Mouse (Mus musculus): ENCODE results near the gene Tiam2. TPM values are rescaled to one million over a fixed set of nuclear protein-coding genes. Genes with fewer than 3 reads are reported as not detected.

Tiam2 gene
- total RNA-seq (2022) = 1 to 10 TPM; 2.0 to 4.9 (median 2.5) TPM

DNA sequence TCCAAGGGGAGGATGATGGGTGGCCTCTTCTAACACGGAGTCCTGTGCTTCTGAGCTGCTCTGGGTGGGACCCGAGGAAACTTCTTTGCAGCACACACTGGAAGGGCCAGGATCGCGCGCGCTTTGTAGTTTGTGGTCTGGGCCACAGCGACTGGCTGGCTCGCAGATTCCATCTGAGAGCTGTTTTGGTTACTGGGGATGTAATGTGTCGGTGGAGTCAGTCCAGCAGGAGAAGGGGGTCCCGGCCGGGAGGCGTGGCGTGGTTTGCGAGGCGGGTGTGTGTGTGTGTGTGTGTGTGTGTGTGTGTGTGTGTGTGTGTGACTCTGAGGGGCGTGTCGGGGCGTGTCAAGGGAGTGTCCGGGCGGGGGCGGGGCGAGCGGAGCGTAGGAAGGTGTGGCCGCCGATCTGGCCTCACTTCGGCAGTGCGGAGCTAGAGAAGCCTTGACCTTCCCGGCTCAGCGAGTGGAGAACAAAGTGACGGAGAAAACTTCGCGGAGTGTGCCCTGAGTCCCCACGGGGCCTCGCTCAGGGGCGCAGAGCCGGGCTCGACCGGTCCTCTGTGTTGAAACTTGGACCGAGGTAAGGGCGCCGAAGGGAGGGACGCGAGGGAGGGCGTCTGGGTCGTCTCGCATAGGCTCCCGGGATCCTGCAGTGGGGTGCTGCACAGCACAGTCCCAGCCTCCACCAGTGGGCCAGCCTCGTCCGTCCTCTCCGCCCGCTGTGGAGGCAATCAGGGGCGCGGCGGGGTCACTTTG lies at the start of gene Tiam2:
TSS of gene Tiam2 (plus strand) at position 426 of the 755 bp plus-strand sequence.
- DNase-seq (ENCODE audit: low spot score) = no peak

DNA sequence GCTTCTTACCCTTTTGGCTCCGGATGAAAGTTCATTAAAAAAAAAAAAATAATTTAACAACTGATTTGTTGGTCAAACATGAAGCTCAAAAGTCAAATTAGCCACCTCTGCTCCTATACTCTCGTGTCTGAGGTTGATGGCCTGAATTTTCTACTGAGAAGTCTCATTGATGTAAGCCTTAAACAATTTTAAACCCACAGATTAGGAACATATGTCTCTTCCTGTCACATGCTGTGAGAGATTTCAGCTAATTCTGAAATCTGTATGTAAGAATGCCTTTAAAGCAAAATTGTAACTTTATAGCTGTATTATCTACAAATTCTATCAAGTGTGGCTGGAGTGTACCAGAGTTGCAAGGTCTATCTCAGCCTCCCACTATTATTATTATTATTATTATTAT lies 46.1 kb upstream of the Tiam2 start:
- DNase-seq (ENCODE audit: low spot score) = no peak

DNA sequence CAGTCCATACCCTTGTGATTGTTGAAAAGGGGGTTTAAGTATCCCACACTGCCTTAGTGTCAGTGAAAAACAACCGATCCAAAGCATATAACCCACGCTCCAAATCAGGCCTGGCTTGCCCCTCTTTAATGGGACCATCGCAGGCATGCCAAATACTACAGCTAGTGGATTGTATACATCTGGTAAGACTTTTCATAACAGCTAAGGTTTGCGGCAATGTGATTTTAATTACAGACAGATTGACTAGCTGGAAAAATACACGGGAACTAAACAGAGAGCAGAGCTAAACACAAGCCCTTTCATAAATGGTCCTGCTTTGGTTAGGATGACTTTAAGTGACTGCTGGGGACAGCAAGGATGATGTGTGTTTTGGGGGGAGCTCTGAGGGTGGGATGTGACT lies 44.4 kb upstream of the Tiam2 start:
- no peak for DNase-seq (ENCODE audit: low spot score)

DNA sequence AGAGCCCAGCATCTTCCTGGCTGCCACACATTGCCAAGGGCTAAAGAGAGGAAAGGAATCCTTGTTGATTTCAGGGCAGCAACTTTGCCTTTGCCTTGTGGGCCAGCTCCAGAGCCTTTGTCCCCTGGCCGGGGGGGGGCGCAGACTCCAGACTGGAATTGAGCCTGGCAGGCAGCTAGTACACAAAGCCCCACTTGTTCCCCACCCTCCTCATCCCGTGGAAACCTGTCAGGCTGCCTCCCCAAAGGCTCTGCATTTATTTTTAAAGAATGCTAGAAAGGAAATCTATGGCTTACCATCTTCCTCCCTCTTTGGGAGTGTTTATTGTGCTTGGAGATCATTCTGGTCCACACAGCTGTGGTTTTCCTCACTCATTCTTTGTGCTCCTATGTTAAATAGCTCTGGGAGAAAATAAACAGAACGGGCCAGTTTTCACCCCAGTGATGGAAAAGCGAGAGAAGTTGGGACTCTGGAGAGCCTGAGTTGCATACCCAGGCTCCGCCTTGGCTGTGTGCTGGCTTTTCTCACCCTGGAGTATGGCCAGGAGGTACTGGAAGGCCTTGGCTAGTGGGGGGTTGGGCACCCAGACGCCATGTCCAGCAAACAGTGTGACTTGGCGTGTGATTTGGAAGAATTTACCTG lies 41.2 kb upstream of the Tiam2 start:
- DNase-seq (ENCODE audit: low spot score) = no peak

DNA sequence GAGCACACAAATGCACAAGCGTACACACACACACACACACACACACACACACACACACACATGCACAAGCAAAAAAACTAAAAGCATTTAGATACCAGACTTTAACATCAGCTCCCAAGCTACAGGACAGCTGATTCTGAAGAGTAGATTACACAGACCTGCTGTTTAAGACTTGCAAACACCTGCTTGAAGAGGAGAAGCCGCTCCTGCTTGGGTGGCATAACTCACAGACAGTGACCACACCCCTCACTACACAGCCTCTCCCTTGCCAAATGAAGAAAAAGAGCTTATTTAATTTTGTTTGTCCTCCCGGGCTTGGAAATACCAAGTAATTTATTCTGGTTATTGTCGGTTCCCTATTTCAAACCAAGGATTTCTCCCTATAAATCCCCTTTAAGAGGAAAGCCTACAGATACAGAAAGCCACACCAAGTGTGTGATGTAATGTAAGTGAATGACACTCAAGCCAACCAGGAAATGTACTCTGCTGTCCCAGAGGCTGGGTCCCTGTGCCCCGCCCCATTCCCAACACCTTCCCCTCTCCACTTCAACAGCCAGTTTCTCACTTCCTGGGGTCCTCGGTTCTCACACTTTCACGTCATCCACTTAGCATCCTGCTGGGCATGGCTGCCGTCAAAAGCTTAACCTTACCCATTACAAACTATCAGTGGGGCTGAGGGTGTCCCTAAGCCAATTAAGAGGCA lies 40.1 kb upstream of the Tiam2 start:
- DNase-seq (ENCODE audit: low spot score) = no peak

DNA sequence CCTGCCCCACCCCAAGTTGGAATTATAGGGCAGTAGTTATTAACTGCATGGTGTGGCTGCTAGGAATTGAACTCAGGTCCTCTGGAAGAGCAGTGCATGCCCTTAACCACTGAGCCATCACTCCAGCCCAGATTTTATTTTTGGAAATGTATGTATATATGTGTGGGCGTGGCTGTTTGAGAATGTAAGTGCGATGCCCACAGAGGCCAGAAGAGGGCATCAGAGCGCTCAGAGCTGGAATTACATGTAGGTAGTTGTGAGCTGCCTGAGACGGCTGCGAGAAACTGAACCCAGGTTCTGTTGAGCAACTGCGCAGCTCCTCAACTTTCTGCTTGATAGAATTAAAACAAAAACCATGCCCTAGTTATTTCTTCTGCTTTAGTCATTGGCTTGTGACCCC lies 38.0 kb upstream of the Tiam2 start:
- peak; percentile 19 for DNase-seq (ENCODE audit: low spot score)

DNA sequence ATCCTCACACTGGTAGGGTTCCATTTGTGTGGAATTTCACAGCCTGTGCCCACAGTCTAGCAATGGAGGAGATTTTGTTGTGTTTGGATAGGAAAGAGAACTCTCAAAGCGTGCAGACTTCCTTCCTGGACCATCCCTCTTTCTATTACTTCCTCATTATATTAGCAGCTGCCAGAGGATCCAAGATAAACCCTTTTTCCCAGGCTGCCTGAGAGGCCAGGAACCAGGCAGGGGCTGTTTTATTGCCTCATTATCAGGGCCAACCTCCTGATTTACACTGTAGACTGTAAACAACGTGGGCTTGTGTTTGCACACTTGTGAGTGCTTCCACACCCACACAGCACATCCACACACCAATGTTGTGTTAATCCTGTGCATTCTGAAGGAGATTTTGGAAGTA lies 31.3 kb upstream of the Tiam2 start:
- no peak for DNase-seq (ENCODE audit: low spot score)

DNA sequence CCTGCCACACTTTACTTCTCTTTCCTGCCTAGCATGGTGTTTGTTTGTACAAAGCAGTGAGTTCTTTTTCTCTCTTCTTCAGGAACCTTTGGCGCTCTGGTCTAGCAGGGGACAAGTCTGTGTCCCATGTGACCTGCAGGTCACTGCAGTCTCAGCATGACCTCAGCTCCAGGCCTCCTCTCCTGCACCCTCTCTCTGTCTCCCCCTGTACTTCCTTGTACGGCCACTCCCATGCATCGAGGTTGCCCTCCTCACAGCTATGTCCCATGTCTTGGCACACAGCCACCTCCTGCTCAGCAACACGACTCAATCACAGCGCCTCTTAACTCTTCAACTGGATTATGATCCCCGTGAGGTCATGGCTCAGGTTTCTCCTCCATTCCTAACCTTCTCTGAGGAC lies 26.9 kb upstream of the Tiam2 start:
- no peak for DNase-seq (ENCODE audit: low spot score)

DNA sequence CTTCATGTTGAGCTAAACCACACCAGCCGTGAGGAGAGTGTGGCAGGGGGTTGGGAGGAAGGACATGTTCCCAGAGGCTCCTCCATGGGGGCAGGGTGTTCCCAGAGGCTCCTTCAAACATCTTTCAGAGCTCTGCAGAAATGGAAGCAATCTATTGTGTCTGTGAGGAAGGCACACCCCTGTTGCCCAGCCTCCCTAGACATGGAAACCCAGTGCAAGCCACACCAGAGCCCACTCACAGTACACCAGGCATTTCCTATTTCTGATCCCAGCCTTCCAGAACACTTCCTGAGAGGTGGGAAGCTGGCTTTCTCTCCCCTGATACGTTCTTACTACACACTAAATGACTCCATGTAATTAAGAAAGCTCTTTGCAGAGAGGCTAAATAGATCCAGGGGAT lies 20.4 kb upstream of the Tiam2 start:
- peak; percentile 38 for DNase-seq (ENCODE audit: low spot score)

DNA sequence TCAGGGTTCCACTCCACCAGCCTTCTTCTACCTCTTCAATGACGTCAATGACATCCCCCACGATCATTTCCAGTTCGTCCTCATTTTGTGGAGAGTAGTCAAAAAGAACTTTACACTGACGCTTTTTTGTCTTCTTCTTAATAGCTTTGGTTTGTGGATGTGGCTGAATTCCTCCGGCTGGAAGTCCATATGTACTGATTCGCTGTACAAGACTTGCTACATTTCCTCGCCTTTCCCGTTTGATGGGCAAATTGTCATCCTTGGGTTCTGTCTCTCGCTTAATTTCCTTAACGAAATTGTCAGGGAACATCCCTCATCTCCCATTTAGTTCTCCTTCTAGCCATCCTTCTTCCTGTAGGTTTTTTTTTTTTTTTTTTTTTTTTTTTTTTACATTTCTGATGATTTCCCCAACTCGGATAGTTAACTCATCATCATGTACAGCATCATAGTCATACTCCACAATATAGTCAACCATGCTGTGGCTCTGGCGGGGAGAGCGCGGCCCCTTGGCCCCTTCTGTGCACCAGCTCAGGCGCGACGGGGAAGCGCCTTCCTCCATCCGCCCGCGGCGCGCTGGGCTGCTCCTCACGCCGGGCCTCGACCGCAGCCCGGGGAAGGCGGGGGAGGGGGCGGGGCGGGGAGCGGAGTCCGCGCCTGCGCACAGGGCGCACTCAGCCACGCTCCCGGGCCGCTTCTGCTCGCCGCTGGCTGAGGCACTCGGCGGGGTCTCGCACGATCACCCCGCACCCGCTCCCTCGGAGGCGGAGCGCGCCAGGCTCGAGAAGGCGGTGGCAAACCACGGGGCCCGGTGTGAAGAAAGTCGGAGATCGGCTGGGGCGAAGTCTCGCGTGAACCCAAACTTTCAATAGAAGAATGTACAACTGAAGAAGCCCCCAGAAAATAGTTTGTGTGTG lies 12.4 kb upstream of the Tiam2 start:
- DNase-seq (ENCODE audit: low spot score) = peak; percentile 41

DNA sequence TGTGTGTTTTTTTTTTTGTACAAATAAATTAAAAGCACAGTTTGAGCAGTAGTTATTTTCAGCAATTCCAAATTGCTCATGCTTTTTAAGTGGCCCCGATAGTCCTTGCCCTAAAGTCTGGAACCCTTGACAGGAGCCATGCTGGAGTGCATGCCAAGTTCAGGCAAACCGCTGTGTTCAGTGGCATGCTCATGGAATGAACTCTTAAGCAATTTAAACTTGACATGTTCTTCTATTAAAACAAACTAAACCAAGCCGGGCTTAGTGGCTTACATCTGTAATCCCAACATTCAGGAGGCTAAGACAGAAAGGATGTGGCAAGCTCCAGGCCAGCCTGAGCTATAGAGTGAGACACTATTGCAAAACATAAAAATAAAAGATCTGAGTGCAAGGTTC lies 11.8 kb upstream of the Tiam2 start:
- DNase-seq (ENCODE audit: low spot score) = no peak

DNA sequence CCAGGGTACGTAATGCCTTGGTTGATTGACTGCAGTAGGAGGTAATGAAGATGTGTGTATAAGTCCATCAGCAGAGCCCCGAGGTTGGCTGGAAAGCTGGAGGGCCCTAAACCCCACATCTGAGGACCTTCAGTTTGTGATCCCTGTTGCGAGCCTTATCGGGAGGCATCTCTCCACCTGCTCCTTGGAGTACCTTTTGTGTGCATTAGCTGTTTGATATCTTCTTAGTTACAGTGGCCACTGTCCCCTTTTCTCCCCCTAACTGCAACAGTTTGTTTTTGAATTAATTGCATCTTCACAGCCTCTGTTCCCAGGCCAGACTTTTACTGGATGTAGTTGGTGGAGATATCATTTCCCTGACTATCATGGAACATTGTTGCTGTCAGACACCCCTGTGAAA lies 10.8 kb upstream of the Tiam2 start:
- DNase-seq (ENCODE audit: low spot score) = no peak

DNA sequence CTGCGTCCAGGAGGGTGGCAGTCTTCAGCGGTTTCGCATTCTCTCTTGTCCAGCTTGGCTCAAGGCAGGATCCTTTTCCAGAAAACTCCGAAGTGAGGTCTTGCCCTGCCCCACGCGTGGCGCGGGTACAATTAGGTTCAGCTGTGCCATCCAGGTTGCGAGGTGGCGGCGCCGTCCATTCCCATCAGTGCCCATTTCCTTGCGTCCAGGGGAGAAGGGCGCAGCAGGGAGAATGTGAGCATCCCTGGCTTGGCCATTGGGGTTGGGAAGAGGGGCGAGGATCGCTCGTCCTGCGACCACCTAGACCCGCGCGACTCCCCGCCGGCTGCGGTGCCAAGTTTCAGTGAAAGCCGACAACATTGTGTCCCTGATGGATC lies 518 bp downstream of the Tiam2 start:
- DNase-seq (ENCODE audit: low spot score) = no peak

DNA sequence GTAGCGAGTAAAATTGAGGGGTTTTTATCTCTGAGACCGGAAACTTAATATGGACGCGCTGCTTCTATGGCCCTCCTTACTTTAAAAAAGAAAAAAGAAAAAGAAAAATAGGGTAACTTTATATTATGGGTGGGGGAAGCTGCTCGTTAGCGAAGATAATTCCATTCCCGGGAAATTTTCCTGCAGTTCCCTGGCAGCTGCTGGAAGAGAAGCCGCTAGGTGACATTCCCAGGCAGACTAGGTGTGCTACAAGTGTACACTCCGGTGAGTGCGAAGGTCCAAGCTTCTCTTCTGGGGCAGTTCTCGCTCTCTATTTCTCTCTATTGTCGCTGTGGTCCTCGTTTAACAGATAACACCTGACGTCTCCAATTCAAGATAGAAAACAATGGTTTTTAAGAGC lies 962 bp downstream of the Tiam2 start:
- no peak for DNase-seq (ENCODE audit: low spot score)

DNA sequence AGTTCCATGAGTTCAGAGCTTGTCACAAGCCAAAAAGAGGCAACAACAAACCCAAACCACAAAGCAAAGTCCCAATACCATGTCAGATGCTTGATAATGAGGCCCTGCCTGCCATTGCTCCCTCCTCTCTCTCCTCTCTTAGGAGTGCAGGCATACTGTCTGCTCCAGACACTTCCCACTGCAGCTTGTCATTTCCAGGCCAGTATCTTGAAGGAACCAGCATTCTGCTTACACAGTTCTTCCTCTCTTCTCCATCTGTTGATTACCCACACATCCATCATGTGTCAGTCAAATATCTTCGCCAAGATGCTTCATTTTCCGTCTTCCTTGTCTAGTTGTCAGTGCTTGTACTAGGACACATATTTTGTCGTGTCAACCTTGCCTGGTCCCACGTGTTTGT lies 2.4 kb downstream of the Tiam2 start:
- no peak for DNase-seq (ENCODE audit: low spot score)

DNA sequence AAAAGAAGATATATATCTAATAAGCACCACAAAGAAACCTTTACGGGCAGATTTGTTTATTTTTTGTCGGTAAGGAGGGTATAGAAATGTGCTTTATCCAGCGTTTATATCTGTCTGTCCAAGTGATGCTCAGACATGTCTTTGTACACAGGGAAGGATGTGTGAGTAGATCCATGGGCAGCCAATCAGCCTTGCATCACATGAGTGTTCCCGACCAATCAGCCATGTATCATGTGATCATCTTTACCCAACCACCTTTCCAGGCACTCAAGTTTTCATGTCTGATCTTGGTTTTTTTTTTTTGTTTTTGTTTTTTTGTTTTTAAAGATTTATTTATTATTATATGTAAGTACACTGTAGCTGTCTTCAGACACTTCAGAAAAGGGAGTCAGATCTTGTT lies 3.1 kb downstream of the Tiam2 start:
- no peak for DNase-seq (ENCODE audit: low spot score)

DNA sequence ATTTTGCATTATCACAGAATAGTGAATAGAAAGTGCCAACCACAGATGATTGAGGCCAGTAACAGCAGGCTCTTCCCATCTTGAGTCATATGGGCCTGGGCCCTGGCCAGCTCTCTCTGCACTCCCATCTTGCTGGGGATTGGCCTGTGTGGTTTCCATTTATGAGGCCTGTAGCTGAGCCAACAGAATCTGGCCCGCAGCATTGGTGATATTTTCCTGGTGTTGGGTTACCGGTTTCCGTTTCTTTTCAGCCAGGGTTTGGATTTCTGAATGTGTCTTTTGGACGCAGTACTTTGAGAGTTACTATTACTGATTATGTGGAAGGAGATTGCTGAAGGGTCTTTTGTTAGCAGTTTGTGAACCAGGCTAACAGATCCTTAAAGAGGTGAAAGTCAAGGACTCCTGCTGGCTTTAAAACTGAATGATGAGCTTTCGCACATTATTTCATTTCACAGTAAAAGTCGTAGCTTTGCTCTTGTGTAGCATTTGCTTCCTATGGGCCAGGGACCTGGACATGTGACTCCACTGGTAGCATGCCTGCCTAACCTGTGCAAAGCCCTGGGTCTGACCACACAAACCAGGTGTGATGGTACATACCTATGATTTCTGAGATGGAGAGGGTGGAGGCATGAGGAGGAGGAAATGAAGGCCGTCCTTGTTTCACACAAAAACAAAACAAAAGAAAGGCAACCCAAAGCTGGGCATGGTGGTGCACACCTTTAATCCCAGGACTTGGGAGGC lies 5.5 kb downstream of the Tiam2 start:
- peak; percentile 26 for DNase-seq (ENCODE audit: low spot score)

DNA sequence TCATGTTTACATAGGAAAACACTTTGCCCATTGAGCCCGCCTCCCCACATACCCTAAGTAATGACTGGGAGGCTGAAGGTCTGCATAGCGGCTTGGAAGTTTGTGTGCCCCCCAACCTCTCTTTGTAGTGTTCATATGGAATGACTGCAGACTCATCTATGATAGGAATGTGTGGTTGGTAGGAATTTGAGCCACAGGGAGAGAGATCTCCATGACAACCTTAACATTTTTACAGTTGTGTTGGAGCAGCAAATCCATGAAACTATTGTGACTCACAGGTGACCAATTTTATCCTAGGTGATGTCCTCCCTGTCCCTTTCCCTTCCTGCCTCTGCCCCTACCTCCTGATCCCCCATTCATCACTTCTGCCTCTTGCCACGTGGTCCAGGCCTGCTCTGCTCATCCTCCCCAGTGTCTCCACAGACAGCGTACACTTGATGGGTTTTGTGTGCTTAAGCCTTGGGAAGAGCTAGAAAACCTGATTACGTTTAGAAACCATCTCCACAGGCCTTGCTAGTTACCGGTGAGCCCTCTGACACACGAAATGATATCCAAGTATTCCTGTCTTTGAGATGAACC lies 9.9 kb downstream of the Tiam2 start:
- DNase-seq (ENCODE audit: low spot score) = no peak

DNA sequence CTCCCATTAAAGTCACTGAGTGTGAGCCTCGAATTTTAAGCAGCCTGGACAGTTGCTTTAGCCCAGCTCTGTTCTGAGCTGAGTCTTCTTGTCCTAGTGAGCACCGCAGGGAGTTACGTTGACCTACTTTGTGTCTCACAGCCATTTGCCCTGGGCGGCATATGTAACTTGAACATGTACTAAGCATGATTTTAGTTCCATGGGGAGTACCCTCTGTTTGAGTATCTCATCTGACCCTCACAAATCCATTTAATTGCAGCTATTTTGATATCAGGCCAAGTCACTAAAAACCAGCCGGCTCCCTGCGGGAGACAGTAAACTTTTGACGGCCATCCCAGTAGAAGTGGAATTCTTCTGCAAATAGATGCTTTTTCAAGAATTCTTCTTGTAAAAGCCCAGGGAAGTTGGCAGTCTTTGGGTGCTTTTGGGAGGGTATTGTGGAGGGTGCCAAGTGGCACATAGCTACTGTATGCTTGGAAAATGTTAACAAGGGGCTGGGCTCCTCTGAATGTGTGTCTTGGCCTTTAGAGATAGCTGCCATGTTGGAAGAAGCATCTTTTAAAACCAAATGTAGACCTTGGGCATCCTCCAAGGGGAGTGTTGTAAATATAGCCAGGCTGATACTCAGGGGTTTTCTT lies 10.6 kb downstream of the Tiam2 start:
- DNase-seq (ENCODE audit: low spot score) = no peak

DNA sequence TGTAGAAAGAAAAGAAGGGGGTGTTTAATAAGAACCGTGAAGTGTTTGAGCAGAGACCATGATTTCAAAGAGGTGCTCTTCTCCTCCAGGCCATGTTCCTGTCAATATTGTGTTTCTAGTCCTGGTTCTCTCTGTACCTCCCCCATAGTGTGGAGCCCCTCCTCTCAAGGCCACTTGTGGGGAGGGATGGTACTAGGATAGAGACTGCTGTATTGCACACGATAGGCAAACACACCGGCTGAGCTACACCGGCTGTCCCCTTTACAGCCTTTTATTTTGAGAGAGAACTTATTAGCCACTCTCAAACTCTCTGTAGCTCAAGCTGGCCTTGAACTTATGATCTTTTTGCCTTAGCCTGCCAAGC lies 11.1 kb downstream of the Tiam2 start:
- no peak for DNase-seq (ENCODE audit: low spot score)
